Mouse (Mus musculus) midbrain, embryonic 11.5 days (tissue): ENCODE data around the gene Arhgap25. TPM values are rescaled to one million over a fixed set of nuclear protein-coding genes. Genes with fewer than 3 reads are reported as not detected.

Experiments used
- ATAC-seq: fragments of 200-750 bp; cut with Nextera tagmentation; 2 replicates; pipeline ENCODE4 v1.8.0; 2017; ENCODE audit warnings: moderate TSS enrichment, moderate library complexity; ENCODE audit not compliant: low FRiP score
- DNase-seq: peaks from one replicate; pipeline ENCODE4 v3.0.0; 2015; ENCODE audit warnings: low spot score; ENCODE audit errors: missing footprints
- H3K27ac ChIP-seq: fragments of 300-500 bp; sonication (generic); 2 replicates; pipeline ENCODE4 v1.5.1; 2014; ENCODE audit warnings: low read depth, low read length
- H3K27me3 ChIP-seq: fragments of 300-500 bp; sonication (generic); 2 replicates; pipeline ENCODE4 v1.6.1; 2014; ENCODE audit warnings: mild to moderate bottlenecking, low read length, moderate library complexity, mixed read lengths; ENCODE audit not compliant: control insufficient read depth, insufficient read depth
- H3K36me3 ChIP-seq: fragments of 300-500 bp; sonication (generic); 2 replicates; pipeline ENCODE4 v1.6.1; 2014; ENCODE audit warnings: mild to moderate bottlenecking, low read length, moderate library complexity, mixed read lengths; ENCODE audit not compliant: control insufficient read depth, insufficient read depth
- H3K4me1 ChIP-seq: fragments of 300-500 bp; sonication (generic); 2 replicates; pipeline ENCODE4 v1.6.1; 2014; ENCODE audit warnings: low read length; ENCODE audit not compliant: control insufficient read depth, insufficient read depth
- H3K4me2 ChIP-seq: fragments of 300-500 bp; sonication (generic); 2 replicates; pipeline ENCODE4 v1.6.1; 2014; ENCODE audit warnings: mild to moderate bottlenecking, moderate library complexity
- H3K4me3 ChIP-seq: fragments of 300-500 bp; sonication (generic); 2 replicates; pipeline ENCODE4 v1.5.1; 2014; ENCODE audit warnings: low read depth, low read length
- H3K9ac ChIP-seq: fragments of 300-500 bp; sonication (generic); 2 replicates; pipeline ENCODE4 v1.6.1; 2014; ENCODE audit warnings: low read length
- H3K9me3 ChIP-seq: fragments of 300-500 bp; sonication (generic); 2 replicates; pipeline ENCODE4 v1.6.1; 2016; ENCODE audit warnings: low read length; ENCODE audit not compliant: control insufficient read depth
- WGBS: fragments of 180-500 bp; shearing (Covaris S2); extraction: QIAGEN DNeasy Blood & Tissue Kit; methylation state at CpG from one replicate; pipeline ENCODE4 v1.1.7; 2014; 5-methylcytosine and 5-hydroxymethylcytosine counted together
- polyA plus RNA-seq: library from polyadenylated mRNA; unstranded; fragments of >200 nt; fragmentation: Nextera tagmentation; extraction: Ambion mirVana; gene quantifications from 2 replicates; pipeline ENCODE4 v1.2.1, GENCODE M21; 2014

Arhgap25 gene
- polyA plus RNA-seq, 1 experiment from 2014 or later: 1.7 TPM

- no peaks in the 10 kb centered on the region for H3K27me3 ChIP-seq
- no peaks in the 10 kb centered on the region for H3K4me1 ChIP-seq
- ATAC-seq: no peak
- H3K9ac ChIP-seq: no peak overlapping the region
- H3K4me3 ChIP-seq: no peak overlapping the region
- no peak overlapping the region for H3K27ac ChIP-seq
- WGBS: 84% methylated on average over 5 of the region's 5 CpGs
- DNase-seq: no peak
- H3K36me3 ChIP-seq: no peaks in the 10 kb centered on the region
- H3K9me3 ChIP-seq: no peaks in the 10 kb centered on the region
- no peak overlapping the region for H3K4me2 ChIP-seq
These were observed 106.1 kb downstream of the Arhgap25 start for GRCm38 (mm10) chr6:87426954-87427353.

GRCm38 (mm10) chr6:87424037-87424816 lies 108.8 kb downstream of the Arhgap25 start:
- whole genome bisulfite sequencing: 82% methylated on average over 19 of the region's 19 CpGs
- H3K4me3 ChIP-seq: no peak overlapping the region
- no peak overlapping the region for H3K4me2 ChIP-seq
- H3K9me3 ChIP-seq: no peaks in the 10 kb centered on the region
- H3K9ac ChIP-seq: no peak overlapping the region
- no peak overlapping the region for H3K27ac ChIP-seq
- ATAC-seq (no peak), DNase-seq (no peak)
- H3K27me3 ChIP-seq: no peaks in the 10 kb centered on the region
- H3K36me3 ChIP-seq: no peaks in the 10 kb centered on the region
- no peaks in the 10 kb centered on the region for H3K4me1 ChIP-seq

- WGBS: 91% methylated on average over 7 of the region's 7 CpGs
- no peaks in the 10 kb centered on the region for H3K36me3 ChIP-seq
- H3K4me2 ChIP-seq: no peak overlapping the region
- no peak overlapping the region for H3K27ac ChIP-seq
- ATAC-seq (no peak), DNase-seq (no peak)
- H3K9ac ChIP-seq: no peak overlapping the region
- H3K4me1 ChIP-seq: no peaks in the 10 kb centered on the region
- no peak overlapping the region for H3K4me3 ChIP-seq
- H3K9me3 ChIP-seq: no peaks in the 10 kb centered on the region
- no peaks in the 10 kb centered on the region for H3K27me3 ChIP-seq
These were observed 110.8 kb downstream of the Arhgap25 start for GRCm38 (mm10) chr6:87422304-87422703.

GRCm38 (mm10) chr6:87412011-87412410 lies 121.0 kb downstream of the Arhgap25 start:
- 45% methylated on average over 3 of the region's 3 CpGs for WGBS
- Histone ChIP-seq H3K4me3 (no peak overlapping the region), H3K36me3 (no peaks in the 10 kb centered on the region), H3K4me2 (no peak overlapping the region), H3K27me3 (no peaks in the 10 kb centered on the region), H3K27ac (no peak overlapping the region), H3K9me3 (no peaks in the 10 kb centered on the region), H3K9ac (no peak overlapping the region), H3K4me1 (no peaks in the 10 kb centered on the region)
- no peak for DNase-seq
- no peak for ATAC-seq

Other genes with a start within 250 kb of the Arhgap25 start
- gene Antxr1, start 197.4 kb downstream of the Arhgap25 start, polyA plus RNA-seq: 4.9 and 5.4 TPM in 2 replicates
- not detected in 2 replicates for gene Gkn1, start 182.3 kb downstream of the Arhgap25 start, polyA plus RNA-seq
- not detected in 2 replicates for gene Gkn2, start 159.9 kb downstream of the Arhgap25 start, polyA plus RNA-seq
- gene Gkn3, start 144.3 kb downstream of the Arhgap25 start, polyA plus RNA-seq: 0.42 TPM in 1 of 2 replicates, not detected in the other
- not detected in 2 replicates for gene Bmp10, start 104.3 kb downstream of the Arhgap25 start, polyA plus RNA-seq
- 3.1 and 3.5 TPM in 2 replicates for gene Prokr1, start 57.5 kb upstream of the Arhgap25 start, polyA plus RNA-seq
- 14.8 and 15.9 TPM in 2 replicates for gene Aplf, start 138.9 kb upstream of the Arhgap25 start, polyA plus RNA-seq
- 6.1 and 6.4 TPM in 2 replicates for gene Efcc1, start 197.6 kb upstream of the Arhgap25 start, polyA plus RNA-seq
- gene Gp9, start 244.8 kb upstream of the Arhgap25 start, polyA plus RNA-seq: 1.8 and 2.5 TPM in 2 replicates